Mouse (Mus musculus): ENCODE measurements around the gene Ighmbp2. TPM values are rescaled to one million over a fixed set of nuclear protein-coding genes. Genes with fewer than 3 reads are reported as not detected.

Ighmbp2 gene
- polyA plus RNA-seq, 1 experiment from 2014 or later: 9.1 TPM

DNA sequence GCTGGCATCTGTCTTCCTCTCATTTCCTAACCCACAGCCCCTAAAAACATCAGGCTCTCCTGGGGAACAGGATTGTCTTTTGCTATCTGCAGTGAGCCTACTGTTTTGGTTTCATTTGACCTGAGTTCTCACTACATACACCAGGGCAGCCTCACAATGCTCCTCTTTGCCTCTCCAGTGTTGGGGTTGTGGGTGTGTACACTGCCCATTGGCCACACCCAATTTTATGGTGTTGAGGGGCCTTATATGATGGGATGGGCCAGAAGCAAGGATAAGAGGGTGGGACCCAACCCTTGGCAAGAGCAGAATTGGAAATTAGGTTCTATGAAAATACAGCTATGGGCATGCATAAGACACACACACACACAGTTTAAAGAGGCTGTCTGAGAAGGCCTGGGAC is 14.2 kb upstream of the Ighmbp2 start:
- no peak overlapping the region for H3K9ac ChIP-seq (ENCODE audit: low read length)
- ATAC-seq (ENCODE audit: insufficient number of reproducible peaks, low FRiP score, low TSS enrichment, low read depth): no peak
- H3K4me1 ChIP-seq (ENCODE audit: control insufficient read depth, insufficient read depth, low read length): no peaks in the 10 kb centered on the region
- no peak overlapping the region for H3K4me3 ChIP-seq (ENCODE audit: low read depth, low read length)
- H3K27me3 ChIP-seq (ENCODE audit: control insufficient read depth, insufficient read depth, low read length): no peaks in the 10 kb centered on the region
- H3K9me3 ChIP-seq (ENCODE audit: control insufficient read depth, low read length): no peaks in the 10 kb centered on the region
- no peak overlapping the region for H3K4me2 ChIP-seq (ENCODE audit: low read depth, severe bottlenecking)
- DNase-seq (ENCODE audit: low spot score): no peak
- peaks cover 2% of the 10 kb centered on the region; the same call in 1 of the 2 replicates for H3K36me3 ChIP-seq (ENCODE audit: control insufficient read depth, insufficient read depth, low read length)
- H3K27ac ChIP-seq (replicated peaks; ENCODE audit: low read depth, low read length): no peak overlapping the region

DNA sequence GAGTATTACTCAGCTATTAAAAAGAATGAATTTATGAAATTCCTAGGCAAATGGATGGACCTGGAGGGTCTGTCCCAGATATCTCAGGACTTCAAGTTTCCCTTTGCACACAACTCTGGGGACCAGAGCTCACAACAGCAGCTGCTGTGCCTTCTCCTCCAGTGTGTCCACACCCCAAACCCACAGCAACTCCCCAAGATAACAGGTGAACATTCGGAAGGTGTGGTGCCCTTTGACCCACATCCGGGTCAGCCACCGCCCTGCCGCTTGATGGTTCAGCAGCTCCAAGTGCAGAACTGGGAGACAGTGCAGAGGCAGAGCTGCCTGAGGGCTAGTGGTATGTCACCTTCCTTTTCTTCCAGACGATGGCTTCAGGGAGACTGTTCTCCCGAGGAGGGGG is 12.4 kb upstream of the Ighmbp2 start:
- H3K9ac ChIP-seq (ENCODE audit: low read length): no peak overlapping the region

DNA sequence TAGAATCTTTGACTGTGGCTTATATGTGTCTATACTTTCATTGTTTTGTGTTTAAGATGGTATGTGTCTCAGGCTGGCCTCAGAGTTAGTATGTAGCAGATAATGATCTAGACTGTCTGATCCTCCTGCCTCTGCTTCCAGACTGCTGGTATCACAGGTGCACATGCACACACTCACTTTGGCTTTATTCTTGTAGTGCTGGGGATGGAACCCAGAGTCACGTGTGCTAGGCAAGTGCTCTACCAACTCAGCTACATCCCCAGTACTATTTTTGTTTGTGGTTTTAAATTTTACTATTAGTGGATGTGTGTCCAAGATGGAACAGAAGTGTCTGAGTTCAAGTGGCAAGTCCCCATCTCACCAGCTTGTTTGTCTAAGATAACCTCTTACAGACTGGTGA is 10.2 kb upstream of the Ighmbp2 start:
- WGBS: 97% methylated on average over 1 of the region's 1 CpGs
- Histone ChIP-seq H3K27me3 (ENCODE audit: control insufficient read depth, insufficient read depth, low read length) (no peaks in the 10 kb centered on the region), H3K4me3 (ENCODE audit: low read depth, low read length) (no peak overlapping the region), H3K36me3 (ENCODE audit: control insufficient read depth, insufficient read depth, low read length) (peaks cover 21% of the 10 kb centered on the region; the same call in 1 of the 2 replicates), H3K4me2 (ENCODE audit: low read depth, severe bottlenecking) (no peak overlapping the region), H3K9me3 (ENCODE audit: control insufficient read depth, low read length) (no peaks in the 10 kb centered on the region), H3K4me1 (ENCODE audit: control insufficient read depth, insufficient read depth, low read length) (no peaks in the 10 kb centered on the region), H3K9ac (ENCODE audit: low read length) (no peak overlapping the region), H3K27ac (replicated peaks; ENCODE audit: low read depth, low read length) (no peak overlapping the region)
- DNase-seq (ENCODE audit: low spot score): no peak
- no peak for ATAC-seq (ENCODE audit: insufficient number of reproducible peaks, low FRiP score, low TSS enrichment, low read depth)

More for the DNA sequence above, 12.4 kb upstream of the Ighmbp2 start:
- DNase-seq (ENCODE audit: low spot score) (no peak), ATAC-seq (ENCODE audit: insufficient number of reproducible peaks, low FRiP score, low TSS enrichment, low read depth) (no peak)
- Histone ChIP-seq H3K27ac (replicated peaks; ENCODE audit: low read depth, low read length) (no peak overlapping the region), H3K36me3 (ENCODE audit: control insufficient read depth, insufficient read depth, low read length) (peaks cover 13% of the 10 kb centered on the region; the same call in 1 of the 2 replicates), H3K9me3 (ENCODE audit: control insufficient read depth, low read length) (no peaks in the 10 kb centered on the region), H3K4me1 (ENCODE audit: control insufficient read depth, insufficient read depth, low read length) (no peaks in the 10 kb centered on the region), H3K4me3 (ENCODE audit: low read depth, low read length) (no peak overlapping the region), H3K27me3 (ENCODE audit: control insufficient read depth, insufficient read depth, low read length) (no peaks in the 10 kb centered on the region), H3K4me2 (ENCODE audit: low read depth, severe bottlenecking) (no peak overlapping the region)
- 83% methylated on average over 6 of the region's 6 CpGs for WGBS

DNA sequence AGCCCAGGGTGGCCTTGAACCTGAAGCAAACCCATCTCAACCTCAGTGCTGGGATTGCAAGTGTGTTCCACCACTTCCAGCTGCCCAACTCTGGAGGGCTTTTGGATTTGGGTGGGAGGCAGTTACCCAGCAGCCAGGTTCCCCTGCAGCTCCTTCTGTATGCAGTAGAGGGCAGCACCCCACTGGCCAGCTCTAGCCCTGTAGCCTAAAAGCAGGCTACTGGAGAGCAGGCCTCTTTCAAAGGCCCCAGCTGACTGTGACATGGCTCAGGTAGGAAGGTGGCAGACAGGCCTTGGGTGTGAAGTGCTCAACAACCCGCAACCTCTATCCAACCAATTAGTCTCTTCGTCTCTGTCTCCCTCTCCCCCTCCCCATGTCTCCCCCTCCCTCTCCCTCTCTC is 9.2 kb upstream of the Ighmbp2 start:
- DNase-seq (ENCODE audit: low spot score): peak; percentile 69
- 76% methylated on average over 2 of the region's 2 CpGs for WGBS

DNA sequence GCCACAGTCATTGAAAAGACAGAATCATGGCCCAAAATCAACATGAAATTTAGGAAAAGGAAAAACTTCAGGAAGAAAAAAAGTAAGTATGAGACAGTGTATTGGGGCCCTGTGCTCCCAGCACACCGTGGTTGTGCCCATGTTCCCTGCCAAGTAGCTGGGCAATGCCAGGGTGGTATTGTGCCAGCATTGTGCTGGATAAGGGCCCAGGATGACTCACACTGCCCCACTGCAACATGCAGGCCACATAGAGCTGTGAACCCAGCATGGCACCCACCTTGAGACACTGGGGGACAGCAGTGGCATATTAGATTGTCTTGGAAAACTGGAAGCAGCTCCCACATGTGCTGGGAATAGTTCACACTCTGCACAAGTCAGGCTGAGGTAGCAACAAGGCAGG is 6.2 kb upstream of the Ighmbp2 start:
- no peaks in the 10 kb centered on the region for H3K9me3 ChIP-seq (ENCODE audit: control insufficient read depth, low read length)
- DNase-seq (ENCODE audit: low spot score) (no peak), ATAC-seq (ENCODE audit: insufficient number of reproducible peaks, low FRiP score, low TSS enrichment, low read depth) (no peak)
- no peaks in the 10 kb centered on the region for H3K27me3 ChIP-seq (ENCODE audit: control insufficient read depth, insufficient read depth, low read length)
- no peak overlapping the region for H3K4me3 ChIP-seq (ENCODE audit: low read depth, low read length)
- H3K9ac ChIP-seq (ENCODE audit: low read length): no peak overlapping the region
- H3K36me3 ChIP-seq (ENCODE audit: control insufficient read depth, insufficient read depth, low read length): peaks cover 21% of the 10 kb centered on the region; the same call in 1 of the 2 replicates
- H3K4me2 ChIP-seq (ENCODE audit: low read depth, severe bottlenecking): no peak overlapping the region
- H3K4me1 ChIP-seq (ENCODE audit: control insufficient read depth, insufficient read depth, low read length): no peaks in the 10 kb centered on the region
- no peak overlapping the region for H3K27ac ChIP-seq (replicated peaks; ENCODE audit: low read depth, low read length)
- WGBS: 88% methylated on average over 1 of the region's 1 CpGs

More for the DNA sequence above, 9.2 kb upstream of the Ighmbp2 start:
- H3K36me3 ChIP-seq (ENCODE audit: control insufficient read depth, insufficient read depth, low read length): peaks cover 21% of the 10 kb centered on the region; the same call in 1 of the 2 replicates
- H3K9me3 ChIP-seq (ENCODE audit: control insufficient read depth, low read length): no peaks in the 10 kb centered on the region
- H3K4me2 ChIP-seq (ENCODE audit: low read depth, severe bottlenecking): no peak overlapping the region
- no peaks in the 10 kb centered on the region for H3K27me3 ChIP-seq (ENCODE audit: control insufficient read depth, insufficient read depth, low read length)
- no peak overlapping the region for H3K4me3 ChIP-seq (ENCODE audit: low read depth, low read length)
- no peak overlapping the region for H3K9ac ChIP-seq (ENCODE audit: low read length)
- H3K27ac ChIP-seq (replicated peaks; ENCODE audit: low read depth, low read length): no peak overlapping the region
- ATAC-seq (ENCODE audit: insufficient number of reproducible peaks, low FRiP score, low TSS enrichment, low read depth): no peak
- H3K4me1 ChIP-seq (ENCODE audit: control insufficient read depth, insufficient read depth, low read length): no peaks in the 10 kb centered on the region

DNA sequence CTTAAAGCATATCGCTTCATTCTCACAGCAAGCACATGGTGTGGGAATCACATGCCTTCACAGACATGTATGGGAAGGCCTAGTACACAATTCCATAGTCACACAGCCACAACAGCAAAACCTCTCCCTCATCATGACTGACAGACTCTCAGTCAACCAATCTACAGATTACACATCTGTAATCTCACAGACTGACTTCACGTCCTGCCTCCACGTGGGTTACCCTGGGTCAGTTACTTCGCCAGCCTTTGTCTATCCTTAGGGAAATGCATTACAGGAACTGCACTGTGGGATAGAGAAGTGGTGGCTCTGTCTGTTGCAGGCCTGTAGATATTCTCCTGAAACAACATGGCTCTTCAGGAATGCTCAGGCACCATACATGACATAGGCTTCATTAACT is 931 bp downstream of the Ighmbp2 start:
- Histone ChIP-seq H3K27me3 (ENCODE audit: control insufficient read depth, insufficient read depth, low read length) (no peaks in the 10 kb centered on the region), H3K9ac (ENCODE audit: low read length) (peak overlapping the region; percentile 77), H3K9me3 (ENCODE audit: control insufficient read depth, low read length) (no peaks in the 10 kb centered on the region), H3K4me1 (ENCODE audit: control insufficient read depth, insufficient read depth, low read length) (peaks cover 3% of the 10 kb centered on the region; the same call in 1 of the 2 replicates), H3K27ac (replicated peaks; ENCODE audit: low read depth, low read length) (no peak overlapping the region), H3K36me3 (ENCODE audit: control insufficient read depth, insufficient read depth, low read length) (peaks cover 3% of the 10 kb centered on the region; the same call in 1 of the 2 replicates), H3K4me2 (ENCODE audit: low read depth, severe bottlenecking) (peak overlapping the region; percentile 57), H3K4me3 (ENCODE audit: low read depth, low read length) (peak overlapping the region; percentile 57)
- DNase-seq (ENCODE audit: low spot score): no peak
- ATAC-seq (ENCODE audit: insufficient number of reproducible peaks, low FRiP score, low TSS enrichment, low read depth): no peak
- 77% methylated on average over 4 of the region's 4 CpGs for WGBS

DNA sequence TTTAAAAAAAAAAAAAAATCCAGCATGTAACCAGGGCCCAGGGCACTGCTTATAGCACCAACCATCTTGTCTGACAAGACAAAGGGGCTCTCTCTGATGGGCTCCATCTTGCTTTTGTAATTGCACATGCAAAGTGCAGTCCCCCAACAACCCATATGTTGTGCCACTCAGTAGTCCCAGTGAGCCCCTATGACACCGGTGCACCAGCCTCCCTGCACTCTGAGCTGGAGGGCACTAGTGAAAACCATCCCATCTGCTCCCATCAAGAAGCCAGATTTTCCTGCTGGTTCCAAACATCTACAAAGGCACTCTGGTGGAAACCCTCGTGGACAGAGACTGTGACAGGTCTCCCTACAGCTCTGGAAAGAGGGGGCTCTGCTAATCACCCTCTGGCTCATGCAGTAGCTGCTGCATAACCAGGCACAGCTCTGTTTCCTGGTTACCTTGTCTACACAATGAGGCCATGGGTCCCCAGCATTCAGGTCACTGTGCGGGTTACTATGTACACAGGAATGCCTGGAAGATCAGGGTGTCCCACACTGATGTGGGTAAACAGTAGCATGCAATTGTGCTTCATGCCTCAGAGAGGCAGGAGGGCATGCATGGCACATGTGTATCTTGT is 7.0 kb downstream of the Ighmbp2 start:
- Histone ChIP-seq H3K4me1 (ENCODE audit: control insufficient read depth, insufficient read depth, low read length) (no peaks in the 10 kb centered on the region), H3K9me3 (ENCODE audit: control insufficient read depth, low read length) (no peaks in the 10 kb centered on the region), H3K4me2 (ENCODE audit: low read depth, severe bottlenecking) (no peak overlapping the region), H3K27me3 (ENCODE audit: control insufficient read depth, insufficient read depth, low read length) (no peaks in the 10 kb centered on the region), H3K9ac (ENCODE audit: low read length) (no peak overlapping the region), H3K4me3 (ENCODE audit: low read depth, low read length) (no peak overlapping the region), H3K36me3 (ENCODE audit: control insufficient read depth, insufficient read depth, low read length) (peaks cover 13% of the 10 kb centered on the region; the same call in 1 of the 2 replicates), H3K27ac (replicated peaks; ENCODE audit: low read depth, low read length) (no peak overlapping the region)
- ATAC-seq (ENCODE audit: insufficient number of reproducible peaks, low FRiP score, low TSS enrichment, low read depth): no peak
- 93% methylated on average over 3 of the region's 3 CpGs for WGBS
- DNase-seq (ENCODE audit: low spot score): no peak

DNA sequence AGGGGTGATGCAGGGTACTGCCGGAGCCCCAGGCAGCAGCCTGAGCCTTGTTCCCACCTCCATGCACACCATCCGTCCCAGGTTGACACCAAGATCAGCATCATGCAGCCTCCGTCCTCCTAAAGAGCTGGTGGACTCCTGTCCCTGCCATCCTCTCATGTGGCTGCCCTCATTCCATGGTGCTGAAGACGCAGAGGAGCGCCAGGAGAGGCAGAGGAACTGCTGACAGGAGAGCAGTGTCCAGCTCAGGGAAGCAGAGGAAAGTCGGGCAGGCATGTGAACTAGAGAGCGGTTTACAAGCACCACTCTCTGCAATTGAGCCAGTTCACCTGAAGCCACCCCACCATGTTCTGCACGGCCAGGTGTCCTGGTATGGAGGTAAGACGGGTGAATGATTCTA is 9.5 kb downstream of the Ighmbp2 start:
- no peak overlapping the region for H3K4me3 ChIP-seq (ENCODE audit: low read depth, low read length)
- no peaks in the 10 kb centered on the region for H3K27me3 ChIP-seq (ENCODE audit: control insufficient read depth, insufficient read depth, low read length)
- WGBS: 91% methylated on average over 9 of the region's 9 CpGs
- no peaks in the 10 kb centered on the region for H3K4me1 ChIP-seq (ENCODE audit: control insufficient read depth, insufficient read depth, low read length)
- H3K36me3 ChIP-seq (ENCODE audit: control insufficient read depth, insufficient read depth, low read length): peaks cover 16% of the 10 kb centered on the region; the same call in 1 of the 2 replicates
- no peak for DNase-seq (ENCODE audit: low spot score)
- no peak overlapping the region for H3K9ac ChIP-seq (ENCODE audit: low read length)
- H3K9me3 ChIP-seq (ENCODE audit: control insufficient read depth, low read length): no peaks in the 10 kb centered on the region
- no peak overlapping the region for H3K4me2 ChIP-seq (ENCODE audit: low read depth, severe bottlenecking)
- ATAC-seq (ENCODE audit: insufficient number of reproducible peaks, low FRiP score, low TSS enrichment, low read depth): no peak
- H3K27ac ChIP-seq (replicated peaks; ENCODE audit: low read depth, low read length): no peak overlapping the region

DNA sequence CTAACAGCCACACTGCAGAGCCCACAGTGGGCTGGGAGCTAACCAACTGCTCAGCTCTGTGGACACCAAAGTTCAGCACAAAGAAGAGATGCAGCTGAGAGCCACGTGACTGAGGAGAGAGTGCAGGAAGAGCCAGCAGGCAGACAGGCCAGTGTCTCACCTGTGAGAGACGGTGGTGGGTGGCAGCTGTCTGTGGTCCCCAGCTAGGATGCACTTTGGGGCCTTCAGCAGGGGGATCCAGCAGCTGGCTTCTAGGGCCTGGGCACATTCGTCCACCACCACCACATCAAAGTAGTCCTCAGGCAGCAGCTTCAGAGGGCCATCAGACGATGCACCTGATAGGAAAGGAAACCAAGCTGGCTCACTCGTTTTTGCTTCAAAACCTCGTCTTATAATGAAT is 11.5 kb downstream of the Ighmbp2 start:
- no peak for ATAC-seq (ENCODE audit: insufficient number of reproducible peaks, low FRiP score, low TSS enrichment, low read depth)
- DNase-seq (ENCODE audit: low spot score): no peak
- Histone ChIP-seq H3K27me3 (ENCODE audit: control insufficient read depth, insufficient read depth, low read length) (no peaks in the 10 kb centered on the region), H3K4me2 (ENCODE audit: low read depth, severe bottlenecking) (no peak overlapping the region), H3K36me3 (ENCODE audit: control insufficient read depth, insufficient read depth, low read length) (peaks cover 22% of the 10 kb centered on the region), H3K4me1 (ENCODE audit: control insufficient read depth, insufficient read depth, low read length) (no peaks in the 10 kb centered on the region), H3K4me3 (ENCODE audit: low read depth, low read length) (no peak overlapping the region), H3K9ac (ENCODE audit: low read length) (no peak overlapping the region), H3K9me3 (ENCODE audit: control insufficient read depth, low read length) (no peaks in the 10 kb centered on the region), H3K27ac (replicated peaks; ENCODE audit: low read depth, low read length) (no peak overlapping the region)
- WGBS: 85% methylated on average over 6 of the region's 6 CpGs

All from limb, embryonic 11.5 days (tissue).